Comparison of ENCODE assay signal across 25 mouse cellular contexts in the genomic region with DNA sequence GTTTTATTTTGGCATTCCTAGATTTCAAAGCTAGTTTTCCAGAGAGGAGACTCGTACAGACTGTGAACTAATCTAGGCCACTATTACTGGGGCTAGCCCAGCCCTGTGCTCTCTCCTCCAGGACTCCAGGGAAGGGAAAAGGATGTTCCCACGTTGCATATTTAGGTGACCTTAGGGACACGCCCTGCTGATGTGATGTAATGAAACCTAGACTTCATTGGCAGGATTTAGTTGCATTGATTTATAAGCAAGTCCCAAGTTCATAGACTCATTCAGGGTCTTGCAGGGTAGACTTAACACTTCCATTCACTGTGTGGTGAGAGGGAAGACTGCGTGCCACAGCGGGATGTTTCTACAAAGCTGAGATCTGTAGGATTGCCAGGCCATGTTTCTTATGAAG. TPM values are rescaled to one million over a fixed set of nuclear protein-coding genes. Genes with fewer than 3 reads are reported as not detected.
DNase-seq lines count a peak whose midpoint lies in the region; ATAC-seq and TF ChIP-seq lines count a peak whose summit lies in the region.
"Had no signal": no experiment of that assay in that cellular context is flagged by ENCODE, and none has a peak within 500 bp of the region (broad histone marks: within the 10 kb centered on the region; RNA-seq: fewer than 3 reads in every experiment).

No protein-coding gene starts in this region.

- TF ChIP-seq CTCF in gastrocnemius, adult 2 months (IDR thresholded peaks at IDR 0.05): no peak
- TF ChIP-seq CTCF in liver, postnatal 0 days (IDR thresholded peaks at IDR 0.05; ENCODE audit: low read depth): no peak
- TF ChIP-seq CTCF in testis, adult 2 months (IDR thresholded peaks at IDR 0.05; ENCODE audit: control insufficient read depth, insufficient read depth, insufficient replicate concordance, low read depth, low read length): no peak

- peaks cover 25% of the 10 kb centered on the region for H3K4me1 ChIP-seq in liver, postnatal 0 days (ENCODE audit: insufficient read depth)
- peaks cover 27% of the 10 kb centered on the region for H3K4me1 ChIP-seq in liver, embryonic 12.5 days
- H3K4me1 ChIP-seq in testis, adult 2 months (ENCODE audit: control insufficient read depth, insufficient read depth, low read length): peaks cover 5% of the 10 kb centered on the region

- no peaks in the 10 kb centered on the region for H3K9me3 ChIP-seq in liver, postnatal 0 days (ENCODE audit: low read length)
- H3K9me3 ChIP-seq in liver, embryonic 12.5 days (replicated peaks): no peaks in the 10 kb centered on the region
- H3K9me3 ChIP-seq: forebrain, embryonic 10.5 days; forebrain, embryonic 13.5 days; heart, embryonic 12.5 days; heart, embryonic 15.5 days; hindbrain, embryonic 10.5 days; hindbrain, embryonic 13.5 days had no signal

- no peak overlapping the region for H3K4me2 ChIP-seq in liver, postnatal 0 days (ENCODE audit: low read depth, low read length)
- H3K4me2 ChIP-seq in liver, embryonic 12.5 days: no peak overlapping the region
- H3K4me2 ChIP-seq: forebrain, embryonic 13.5 days; heart, embryonic 12.5 days; heart, embryonic 15.5 days; hindbrain, embryonic 13.5 days had no signal

- 65% methylated on average over 5 of the region's 5 CpGs for WGBS in liver, postnatal 0 days (ENCODE audit: insufficient replicate concordance)
- WGBS in liver, embryonic 12.5 days (ENCODE audit: insufficient replicate concordance): 67% methylated on average over 5 of the region's 5 CpGs

- ATAC-seq in liver, postnatal 0 days: peak; percentile 69
- ATAC-seq in liver, embryonic 12.5 days: no peak
- ATAC-seq: forebrain, embryonic 13.5 days; forebrain, embryonic 16.5 days; hindbrain, embryonic 16.5 days; Patski had no signal

- H3K9ac ChIP-seq in liver, postnatal 0 days (replicated peaks): no peak overlapping the region
- no peak overlapping the region for H3K9ac ChIP-seq in liver, embryonic 12.5 days
- H3K9ac ChIP-seq: forebrain, embryonic 13.5 days; heart, embryonic 12.5 days; heart, embryonic 15.5 days; hindbrain, embryonic 13.5 days had no signal

- intact Hi-C loops in gastrocnemius, adult 2 months (cut with DNase I): loop anchor here (5.0 to 10.0 kb wide), 2 partner anchors 107 to 260 kb away; no protein-coding TSS in a partner anchor
- intact Hi-C loops in gastrocnemius, postnatal 14 days (cut with DNase I; ENCODE audit: low total_unique reads): loop anchor here (2.0 kb wide), 1 partner anchor 60 kb away; no protein-coding TSS in a partner anchor

- DNase-seq in gastrocnemius, adult 2 months: no peak
- DNase-seq in gastrocnemius, postnatal 14 days: no peak
- DNase-seq in liver, postnatal 0 days: no peak
- DNase-seq in testis, postnatal 14 days (ENCODE audit: low spot score): no peak
- DNase-seq: adrenal gland, postnatal 10 days; adrenal gland, postnatal 36 days; cerebellum, adult 18-20 months; cerebellum, adult 9-10 months; cerebellum, postnatal 14 days; gastrocnemius, postnatal 25 days; heart, adult 18-20 months; heart, postnatal 10 days; heart, postnatal 36 days had no signal

- H3K4me3 ChIP-seq in gastrocnemius, adult 2 months: no peak overlapping the region
- no peak overlapping the region for H3K4me3 ChIP-seq in liver, postnatal 0 days (ENCODE audit: low read depth, low read length)
- H3K4me3 ChIP-seq in liver, embryonic 12.5 days: no peak overlapping the region
- H3K4me3 ChIP-seq in testis, adult 2 months (ENCODE audit: control insufficient read depth, low read depth, low read length): no peak overlapping the region
- H3K4me3 ChIP-seq: forebrain, embryonic 10.5 days; forebrain, embryonic 13.5 days; heart, embryonic 12.5 days; heart, embryonic 15.5 days; hindbrain, embryonic 10.5 days; hindbrain, embryonic 13.5 days had no signal

- no peak for TF ChIP-seq POLR2A in testis, adult 2 months (IDR thresholded peaks at IDR 0.05; ENCODE audit: control insufficient read depth, low read depth, low read length)

- peak overlapping the region; percentile 1; the same call in 1 of the 2 replicates for H3K27ac ChIP-seq in gastrocnemius, adult 2 months
- peak overlapping the region; percentile 63 for H3K27ac ChIP-seq in liver, postnatal 0 days (ENCODE audit: low read depth)
- no peak overlapping the region for H3K27ac ChIP-seq in liver, embryonic 12.5 days
- peak overlapping the region; percentile 4 for H3K27ac ChIP-seq in testis, adult 2 months (ENCODE audit: control insufficient read depth, insufficient read depth, low read depth, low read length)
- H3K27ac ChIP-seq: forebrain, embryonic 10.5 days; forebrain, embryonic 13.5 days; heart, embryonic 15.5 days; hindbrain, embryonic 10.5 days; hindbrain, embryonic 13.5 days had no signal

- no peak for TF ChIP-seq EP300 in liver, postnatal 0 days (IDR thresholded peaks at IDR 0.05; ENCODE audit: low read depth)

- no peaks in the 10 kb centered on the region for H3K36me3 ChIP-seq in liver, postnatal 0 days (replicated peaks; ENCODE audit: insufficient read depth, low read length)
- H3K36me3 ChIP-seq in liver, embryonic 12.5 days: no peaks in the 10 kb centered on the region
- H3K36me3 ChIP-seq in testis, adult 2 months (ENCODE audit: control insufficient read depth, insufficient read depth, low read length): no peaks in the 10 kb centered on the region
- H3K36me3 ChIP-seq: forebrain, embryonic 10.5 days; G1E; heart, embryonic 12.5 days; heart, embryonic 15.5 days; hindbrain, embryonic 10.5 days; hindbrain, embryonic 13.5 days had no signal

- H3K27me3 ChIP-seq in liver, postnatal 0 days (ENCODE audit: insufficient read depth, low read length): no peaks in the 10 kb centered on the region
- H3K27me3 ChIP-seq in liver, embryonic 12.5 days (replicated peaks): no peaks in the 10 kb centered on the region; the same call in 1 of the 2 replicates
- no peaks in the 10 kb centered on the region for H3K27me3 ChIP-seq in testis, adult 2 months (ENCODE audit: control insufficient read depth, insufficient read depth, low read length)
- H3K27me3 ChIP-seq: forebrain, embryonic 13.5 days; heart, embryonic 12.5 days; heart, embryonic 15.5 days; hindbrain, embryonic 13.5 days; Patski had no signal

RNA-seq across cellular contexts. Expression of gene Serp2, which starts 58.0 kb away (rescaled TPM):
- under 1 TPM in 1 of 2 experiments, not detected in 1; 0.64 TPM for total RNA-seq in gastrocnemius, adult 2 months (2021)
- total RNA-seq in gastrocnemius, postnatal 14 days (2021): under 1 TPM; 0.62 to 0.97 TPM
- 0.58 and 0.75 TPM in 2 replicates for polyA plus RNA-seq in liver, postnatal 0 days (2015; fragmentation: Nextera tagmentation; extraction: Ambion mirVana)
- polyA plus RNA-seq in liver, embryonic 12.5 days (2016; fragmentation: Nextera tagmentation; extraction: Ambion mirVana): 2.2 and 2.9 TPM in 2 replicates
- 73.8 and 80.3 TPM in 2 replicates for polyA plus RNA-seq in testis, adult 2 months (2012; rRNA removed)
- total RNA-seq: G1E had no signal
- polyA plus RNA-seq: G1E had no signal

Comparison
In these comparisons a context has a peak if more than half of its experiments do, and no peak if none do; other contexts are left out.
1. RNA of gene Serp2, which starts 58.0 kb away (polyA plus RNA-seq): 73.8 to 80.3 TPM in testis, adult 2 months; 2.2 to 2.9 TPM in liver, embryonic 12.5 days and 0.58 to 0.75 TPM in liver, postnatal 0 days; every median in the first group is over 10 times any median in the second.